ENCODE assay signal across 23 mouse cellular contexts in the genomic region with DNA sequence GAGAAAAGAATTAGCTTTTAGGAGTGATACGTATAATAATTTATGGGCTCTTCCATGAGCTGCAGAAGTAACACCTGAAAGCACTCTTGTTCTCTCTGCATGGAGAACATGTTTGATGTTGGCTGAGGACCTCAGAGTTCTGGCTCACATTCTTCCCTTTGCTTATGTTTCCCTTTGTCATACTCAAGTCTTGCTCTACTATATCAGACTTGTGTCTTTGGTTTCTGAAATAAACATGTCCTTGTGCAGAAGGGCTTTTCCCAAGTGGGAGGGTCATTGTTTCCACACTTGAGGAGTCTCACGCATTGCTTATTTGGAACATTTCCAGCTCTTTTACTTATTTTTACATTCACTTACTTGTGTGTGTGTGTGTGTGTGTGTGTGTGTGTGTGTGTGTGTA. TPM values are rescaled to one million over a fixed set of nuclear protein-coding genes. Genes with fewer than 3 reads are reported as not detected.
A peak's percentile ranks its signal among the peaks of the same experiment; 100 is the strongest.
DNase-seq lines count a peak whose midpoint lies in the region; ATAC-seq lines count a peak whose summit lies in the region.
"Had no signal": no experiment of that assay in that cellular context is flagged by ENCODE, and none has a peak within 500 bp of the region (broad histone marks: within the 10 kb centered on the region; RNA-seq: fewer than 3 reads in every experiment).

No protein-coding gene starts in this region.

- no peaks in the 10 kb centered on the region for H3K27me3 ChIP-seq in heart, embryonic 15.5 days
- no peaks in the 10 kb centered on the region for H3K27me3 ChIP-seq in heart, embryonic 10.5 days (ENCODE audit: insufficient read depth, poor library complexity, severe bottlenecking)
- H3K27me3 ChIP-seq in kidney, embryonic 15.5 days = no peaks in the 10 kb centered on the region
- H3K27me3 ChIP-seq: forebrain, embryonic 13.5 days; hindbrain, embryonic 12.5 days; limb, embryonic 15.5 days; liver, embryonic 15.5 days; midbrain, embryonic 13.5 days had no signal

- no peak overlapping the region for H3K9ac ChIP-seq in heart, embryonic 15.5 days
- H3K9ac ChIP-seq in kidney, embryonic 15.5 days = no peak overlapping the region
- H3K9ac ChIP-seq: forebrain, embryonic 13.5 days; hindbrain, embryonic 12.5 days; limb, embryonic 15.5 days; liver, embryonic 15.5 days; lung, embryonic 14.5 days; midbrain, embryonic 13.5 days had no signal

- WGBS in heart, embryonic 15.5 days = 67% methylated on average over 2 of the region's 2 CpGs
- 86% methylated on average over 2 of the region's 2 CpGs for WGBS in heart, embryonic 10.5 days
- 67% methylated on average over 2 of the region's 2 CpGs for WGBS in kidney, embryonic 15.5 days

- ATAC-seq in heart, embryonic 15.5 days (replicated peaks; ENCODE audit: insufficient number of reproducible peaks, insufficient read depth, low FRiP score, low read depth) = no peak
- ATAC-seq in kidney, embryonic 15.5 days (replicated peaks; ENCODE audit: low FRiP score) = no peak
- ATAC-seq: forebrain, embryonic 13.5 days; hindbrain, postnatal 0 days; midbrain, embryonic 13.5 days had no signal

- intact Hi-C loops in heart, postnatal 36 days (cut with DNase I) = no loop called here

- peak; percentile 62 for DNase-seq in heart, adult 11 months
- DNase-seq in heart, postnatal 36 days = no peak
- no peak for DNase-seq in heart, embryonic 10.5 days (ENCODE audit: low spot score)
- no peak for DNase-seq in kidney, adult 9 months
- peak; percentile 28 for DNase-seq in lung, postnatal 36 days
- no peak for DNase-seq in lung, postnatal 10 days
- DNase-seq: cerebellum, adult 8-10 months; cerebellum, postnatal 36 days; layer of hippocampus, adult 9-11 months; thymus, adult 2 months; thymus, postnatal 36 days had no signal

- H3K4me1 ChIP-seq in heart, embryonic 15.5 days (replicated peaks) = peaks cover 63% of the 10 kb centered on the region
- peaks cover 64% of the 10 kb centered on the region for H3K4me1 ChIP-seq in heart, embryonic 10.5 days
- H3K4me1 ChIP-seq in kidney, embryonic 15.5 days = peaks cover 44% of the 10 kb centered on the region

- H3K4me2 ChIP-seq in heart, embryonic 15.5 days = no peak overlapping the region
- no peak overlapping the region for H3K4me2 ChIP-seq in kidney, embryonic 15.5 days
- H3K4me2 ChIP-seq: forebrain, embryonic 13.5 days; hindbrain, embryonic 12.5 days; limb, embryonic 15.5 days; liver, embryonic 15.5 days; lung, embryonic 14.5 days; midbrain, embryonic 13.5 days had no signal

- no peaks in the 10 kb centered on the region for H3K36me3 ChIP-seq in heart, embryonic 15.5 days
- no peaks in the 10 kb centered on the region for H3K36me3 ChIP-seq in heart, embryonic 10.5 days
- no peaks in the 10 kb centered on the region for H3K36me3 ChIP-seq in kidney, embryonic 15.5 days
- H3K36me3 ChIP-seq: hindbrain, embryonic 12.5 days; limb, embryonic 10.5 days; limb, embryonic 15.5 days; midbrain, embryonic 13.5 days had no signal

- H3K9me3 ChIP-seq in heart, embryonic 15.5 days (replicated peaks) = no peaks in the 10 kb centered on the region
- H3K9me3 ChIP-seq in heart, embryonic 10.5 days = no peaks in the 10 kb centered on the region
- H3K9me3 ChIP-seq in kidney, embryonic 15.5 days (replicated peaks) = no peaks in the 10 kb centered on the region
- H3K9me3 ChIP-seq: forebrain, embryonic 13.5 days; G1E; hindbrain, embryonic 12.5 days; limb, embryonic 10.5 days; limb, embryonic 15.5 days; liver, embryonic 15.5 days; midbrain, embryonic 13.5 days had no signal

- no peak overlapping the region for H3K4me3 ChIP-seq in heart, embryonic 15.5 days
- H3K4me3 ChIP-seq in heart, embryonic 10.5 days = no peak overlapping the region
- H3K4me3 ChIP-seq in kidney, embryonic 15.5 days (replicated peaks) = no peak overlapping the region
- H3K4me3 ChIP-seq: forebrain, embryonic 13.5 days; hindbrain, embryonic 12.5 days; limb, embryonic 10.5 days; limb, embryonic 15.5 days; liver, embryonic 15.5 days; midbrain, embryonic 13.5 days had no signal

- H3K27ac ChIP-seq in heart, embryonic 15.5 days = peak overlapping the region; percentile 67; the same call in 1 of the 2 replicates
- no peak overlapping the region for H3K27ac ChIP-seq in heart, embryonic 10.5 days
- H3K27ac ChIP-seq in kidney, embryonic 15.5 days = peak overlapping the region; percentile 51; the same call in 1 of the 2 replicates
- H3K27ac ChIP-seq: forebrain, embryonic 13.5 days; hindbrain, embryonic 12.5 days; hindbrain, postnatal 0 days; kidney, postnatal 0 days; limb, embryonic 10.5 days; limb, embryonic 15.5 days; midbrain, embryonic 13.5 days had no signal

RNA-seq across cellular contexts. Expression of a gene that starts 11.7 kb away (rescaled TPM):
- total RNA-seq in heart, postnatal 36 days (2021) = 10 to 100 TPM; 68.1 to 82.1 TPM
- polyA plus RNA-seq in heart, embryonic 15.5 days (2015; fragmentation: Nextera tagmentation; extraction: Ambion mirVana) = 20.9 and 21.4 TPM in 2 replicates
- polyA plus RNA-seq in heart, embryonic 10.5 days (2016; fragmentation: Nextera tagmentation; extraction: Ambion mirVana) = 11.5 and 20.1 TPM in 2 replicates
- 9.0 and 9.4 TPM in 2 replicates for polyA plus RNA-seq in kidney, embryonic 15.5 days (2015; fragmentation: Nextera tagmentation; extraction: Ambion mirVana)

Comparison
In these comparisons a context has a peak if more than half of its experiments do, and no peak if none do; other contexts are left out.
1. DNase-seq: peak in heart, adult 11 months (single experiment) and lung, postnatal 36 days (single experiment); none in heart, postnatal 36 days (0 of 2), heart, embryonic 10.5 days (single experiment), kidney, adult 9 months (single experiment) and lung, postnatal 10 days (single experiment).